Mouse (Mus musculus): ENCODE results near the gene Tom1l1.

Tom1l1 gene

GRCm38 (mm10) chr11:90616431-90616830 lies 71.7 kb downstream of the Tom1l1 start:
- no peak for DNase-seq (ENCODE audit: low spot score in 2 of 2)

GRCm38 (mm10) chr11:90614743-90615142 lies 73.4 kb downstream of the Tom1l1 start:
- no peak for DNase-seq (ENCODE audit: low spot score in 2 of 2)

- no peak for DNase-seq (ENCODE audit: low spot score in 2 of 2)
These were observed 76.0 kb downstream of the Tom1l1 start for GRCm38 (mm10) chr11:90612118-90612517.

GRCm38 (mm10) chr11:90603066-90603465 lies 85.1 kb downstream of the Tom1l1 start:
- no peak for DNase-seq (ENCODE audit: low spot score in 2 of 2)

- DNase-seq (ENCODE audit: low spot score in 2 of 2): no peak
These were observed 92.3 kb downstream of the Tom1l1 start for GRCm38 (mm10) chr11:90595826-90596225.
